Mouse (Mus musculus) thymus, adult 2 months (tissue): ENCODE results near the gene Limk2. TPM values are rescaled to one million over a fixed set of nuclear protein-coding genes. Genes with fewer than 3 reads are reported as not detected.

Source experiments
- DNase-seq: peaks from one replicate; pipeline ENCODE4 v3.0.0; 2021
- H3K27ac ChIP-seq: fragments of 200-500 bp; 2 replicates; pipeline ENCODE4 v1.5.1; 2012; ENCODE audit warnings: low read length, control low read depth; ENCODE audit not compliant: control insufficient read depth, insufficient read depth
- H3K27me3 ChIP-seq: fragments of 200-500 bp; 2 replicates; pipeline ENCODE4 v1.6.1; 2012; ENCODE audit warnings: mild to moderate bottlenecking, low read length, moderate library complexity, mixed read lengths; ENCODE audit not compliant: control insufficient read depth, insufficient read depth
- H3K36me3 ChIP-seq: fragments of 200-500 bp; 2 replicates; pipeline ENCODE4 v1.6.1; 2012; ENCODE audit warnings: mild to moderate bottlenecking, low read length, moderate library complexity; ENCODE audit not compliant: control insufficient read depth, insufficient read depth
- H3K4me1 ChIP-seq: fragments of 200-500 bp; replicated peaks from 2 replicates; pipeline ENCODE4 v1.6.1; 2012; ENCODE audit warnings: low read length; ENCODE audit not compliant: control insufficient read depth, insufficient read depth
- H3K4me3 ChIP-seq: fragments of 200-500 bp; 2 replicates; pipeline ENCODE4 v1.5.1; 2012; ENCODE audit warnings: mild to moderate bottlenecking, low read length, control low read depth, moderate library complexity; ENCODE audit not compliant: control insufficient read depth, insufficient read depth
- CTCF ChIP-seq: fragments of 200-500 bp; IDR thresholded peaks from 2 replicates; pipeline ENCODE4 v1.5.1; 2012; ENCODE audit warnings: mild to moderate bottlenecking, control low read depth, low read length, moderate library complexity, borderline replicate concordance; ENCODE audit not compliant: control insufficient read depth, poor library complexity, insufficient read depth; ENCODE audit errors: extremely low read depth
- POLR2A ChIP-seq: fragments of 200-500 bp; IDR thresholded peaks from 2 replicates; pipeline ENCODE4 v1.6.1; 2012; ENCODE audit warnings: mild to moderate bottlenecking, low read length, control low read depth, moderate library complexity; ENCODE audit not compliant: control insufficient read depth, poor library complexity, insufficient read depth; ENCODE audit errors: extremely low read depth
- WGBS: fragments of 180-500 bp; shearing (Covaris S2); methylation state at CpG from one replicate; pipeline ENCODE4 v1.1.7; 2018; 5-methylcytosine and 5-hydroxymethylcytosine counted together
- polyA plus RNA-seq: library from polyadenylated mRNA; depleted of rRNA; stranded (reverse); fragments of >200 nt; gene quantifications from 2 replicates; pipeline ENCODE4 v1.2.3, GENCODE M21; 2012

The Limk2 gene
- polyA plus RNA-seq, 1 experiment: 185 TPM

DNA sequence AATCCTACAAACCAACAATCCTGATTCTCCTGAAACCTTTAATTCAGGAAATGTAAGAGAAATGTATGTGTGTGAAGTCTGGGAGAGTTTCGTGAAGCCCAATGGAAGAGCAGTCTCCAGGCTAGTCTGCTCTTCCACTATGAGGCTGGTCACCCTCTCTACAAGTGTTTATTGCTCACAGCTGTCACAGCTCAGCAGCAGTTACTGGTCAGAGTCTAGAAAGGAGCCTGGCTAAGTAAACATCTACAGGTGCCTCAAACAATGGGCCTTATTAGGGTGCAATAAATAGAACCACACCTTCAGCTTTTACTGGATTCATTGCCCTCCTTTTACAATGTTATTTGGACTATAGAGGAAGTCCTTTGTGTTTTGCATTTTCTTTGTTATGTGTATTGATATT, 10.7 kb downstream of the Limk2 start:
- Histone ChIP-seq H3K36me3 (peaks cover 13% of the 10 kb centered on the region), H3K4me3 (no peak overlapping the region), H3K4me1 (no peaks in the 10 kb centered on the region), H3K27ac (no peak overlapping the region), H3K27me3 (no peaks in the 10 kb centered on the region)
- WGBS: 100% methylated on average over 1 of the region's 1 CpGs
- DNase-seq: no peak
- no peak for TF ChIP-seq CTCF
- no peak for TF ChIP-seq POLR2A

DNA sequence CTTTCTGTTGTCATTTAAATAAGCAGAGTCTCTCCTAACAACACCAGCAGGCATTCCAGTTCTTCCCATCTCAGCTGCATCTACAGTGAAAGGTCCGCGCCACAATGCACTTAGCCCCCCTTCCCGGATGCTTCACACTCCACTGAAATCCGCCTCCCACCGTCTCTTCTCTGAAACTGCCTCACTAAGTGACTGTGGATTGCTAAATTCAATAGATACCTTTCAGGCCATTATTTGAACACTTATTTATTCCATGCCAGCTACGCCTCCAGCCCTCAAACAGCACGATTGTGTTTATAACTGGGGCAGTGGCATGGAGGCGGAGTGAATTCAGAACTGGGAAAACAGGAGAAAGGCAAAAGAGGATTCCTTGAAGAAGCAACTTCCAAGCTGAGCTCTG, 12.4 kb downstream of the Limk2 start:
- DNase-seq: no peak
- 94% methylated on average over 8 of the region's 8 CpGs for WGBS
- Histone ChIP-seq H3K4me3 (no peak overlapping the region), H3K27ac (no peak overlapping the region), H3K36me3 (peaks cover 16% of the 10 kb centered on the region), H3K4me1 (no peaks in the 10 kb centered on the region), H3K27me3 (no peaks in the 10 kb centered on the region)
- TF ChIP-seq POLR2A (no peak), CTCF (no peak)

DNA sequence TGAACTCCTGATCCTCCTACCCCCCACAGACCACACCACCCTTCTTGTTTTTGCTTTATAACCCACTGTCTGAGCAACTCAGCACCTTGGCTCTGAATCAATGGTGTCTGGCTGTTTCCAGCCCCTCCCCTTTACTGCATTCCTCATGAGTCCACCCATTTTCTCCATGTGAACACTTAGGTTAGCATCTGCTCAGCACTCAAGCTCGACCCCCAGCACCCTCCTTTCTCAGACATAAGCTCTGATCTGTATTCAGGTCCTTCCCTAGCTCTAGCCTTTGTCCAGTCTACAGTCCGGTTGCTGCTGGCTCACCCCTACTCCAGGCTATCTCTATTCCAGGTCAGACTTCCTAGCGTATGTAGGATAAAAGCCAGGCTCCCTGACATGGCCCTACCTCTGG, 12.9 kb downstream of the Limk2 start:
- Histone ChIP-seq H3K27ac (no peak overlapping the region), H3K27me3 (no peaks in the 10 kb centered on the region), H3K36me3 (peaks cover 16% of the 10 kb centered on the region), H3K4me1 (no peaks in the 10 kb centered on the region), H3K4me3 (no peak overlapping the region)
- TF ChIP-seq POLR2A (no peak), CTCF (no peak)
- DNase-seq: no peak
- 97% methylated on average over 3 of the region's 3 CpGs for WGBS

DNA sequence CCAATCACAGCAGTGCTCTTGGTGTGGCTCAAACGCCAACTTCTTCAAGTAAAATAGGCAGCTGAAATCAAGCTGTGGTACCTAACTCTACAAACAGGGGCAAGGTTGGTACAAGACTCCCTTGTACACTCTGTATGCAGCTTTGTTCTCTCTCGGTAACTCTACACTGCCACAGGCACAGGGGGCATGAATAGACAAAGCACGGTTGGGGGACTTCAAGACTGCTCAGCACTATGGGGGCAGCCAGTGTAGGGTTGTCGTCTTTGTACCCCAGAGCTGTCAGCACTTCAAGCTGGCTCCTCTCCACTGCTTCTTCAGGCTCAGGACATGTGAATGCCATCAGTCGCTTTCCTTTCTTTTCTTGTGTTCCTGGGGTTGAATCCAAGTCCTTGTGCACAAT, 14.5 kb downstream of the Limk2 start:
- no peak overlapping the region for H3K4me3 ChIP-seq
- no peaks in the 10 kb centered on the region for H3K27me3 ChIP-seq
- no peaks in the 10 kb centered on the region for H3K4me1 ChIP-seq
- peaks cover 16% of the 10 kb centered on the region for H3K36me3 ChIP-seq
- DNase-seq: no peak
- no peak overlapping the region for H3K27ac ChIP-seq
- WGBS: 99% methylated on average over 5 of the region's 5 CpGs
- TF ChIP-seq CTCF: no peak
- no peak for TF ChIP-seq POLR2A

DNA sequence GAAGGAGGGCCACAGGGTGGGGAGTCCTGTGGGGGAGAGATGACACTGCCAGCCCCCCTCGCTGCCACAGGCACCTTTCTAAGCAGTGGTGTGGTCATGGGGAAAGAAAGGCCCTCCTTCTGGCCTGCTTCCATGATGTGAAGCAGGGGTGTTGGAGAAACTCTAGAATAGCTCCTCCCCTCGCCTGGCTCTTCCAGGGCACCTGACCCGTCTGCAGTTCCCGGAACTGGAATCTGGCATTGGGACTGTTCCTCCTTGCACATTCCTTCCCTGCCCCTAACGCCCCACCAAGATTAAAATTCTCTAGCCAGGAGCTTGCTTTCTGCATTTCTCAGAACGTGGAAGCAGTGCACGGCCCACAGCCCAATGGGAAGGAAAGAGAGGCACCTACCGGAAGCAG, 16.5 kb downstream of the Limk2 start:
- Histone ChIP-seq H3K4me3 (no peak overlapping the region), H3K27me3 (no peaks in the 10 kb centered on the region), H3K36me3 (peaks cover 16% of the 10 kb centered on the region), H3K4me1 (no peaks in the 10 kb centered on the region), H3K27ac (no peak overlapping the region)
- WGBS: 97% methylated on average over 8 of the region's 8 CpGs
- DNase-seq: no peak
- no peak for TF ChIP-seq CTCF
- TF ChIP-seq POLR2A: no peak

DNA sequence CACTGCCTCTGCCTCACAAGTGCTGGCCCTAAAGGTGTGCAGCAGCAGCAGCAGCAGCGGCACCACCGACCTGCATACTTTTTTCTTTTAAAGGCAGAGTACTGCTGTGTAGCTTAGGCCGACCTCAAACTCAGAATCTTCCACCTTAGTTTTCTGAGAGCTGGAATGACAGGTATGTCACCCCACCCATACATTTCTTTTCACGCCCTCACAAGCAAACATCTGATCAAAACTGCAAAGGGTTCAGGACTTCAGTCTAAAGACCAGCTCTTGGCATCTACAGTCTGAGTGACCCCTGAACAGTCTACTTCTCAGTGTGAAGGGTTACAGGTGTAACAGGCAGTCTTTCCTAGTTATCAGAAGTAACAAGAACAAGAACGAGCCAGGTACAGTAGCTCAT, 18.2 kb downstream of the Limk2 start:
- TF ChIP-seq CTCF (no peak), POLR2A (no peak)
- WGBS: 95% methylated on average over 5 of the region's 5 CpGs
- H3K4me3 ChIP-seq: no peak overlapping the region
- no peaks in the 10 kb centered on the region for H3K27me3 ChIP-seq
- no peak overlapping the region for H3K27ac ChIP-seq
- peaks cover 2% of the 10 kb centered on the region; the same call in 1 of the 2 replicates for H3K4me1 ChIP-seq
- no peak for DNase-seq
- peaks cover 5% of the 10 kb centered on the region for H3K36me3 ChIP-seq

DNA sequence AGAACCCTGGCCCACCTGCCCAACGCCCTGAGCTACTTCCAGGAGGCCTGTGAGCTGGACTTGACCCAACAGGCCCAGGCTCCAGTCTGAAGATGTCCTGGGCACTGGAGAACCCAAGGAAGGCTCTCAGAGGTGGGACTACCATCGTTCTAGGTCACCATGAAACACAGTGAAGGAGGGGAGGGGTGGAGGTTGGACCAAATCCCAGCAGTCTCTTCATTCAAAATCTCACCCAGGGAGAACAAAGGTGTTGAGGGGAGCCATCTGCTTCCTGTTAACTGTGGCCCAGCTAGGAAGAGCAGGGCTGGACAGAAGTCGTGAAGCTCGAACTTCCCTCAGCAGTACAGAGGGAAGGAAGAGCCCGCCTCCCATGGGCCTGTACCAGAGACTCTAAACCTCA, 19.0 kb downstream of the Limk2 start:
- Histone ChIP-seq H3K27me3 (no peaks in the 10 kb centered on the region), H3K4me3 (no peak overlapping the region), H3K36me3 (peaks cover 3% of the 10 kb centered on the region), H3K27ac (no peak overlapping the region), H3K4me1 (peaks cover 2% of the 10 kb centered on the region; the same call in 1 of the 2 replicates)
- 54% methylated on average over 5 of the region's 5 CpGs for WGBS
- DNase-seq: no peak
- TF ChIP-seq POLR2A (no peak), CTCF (no peak)
